Mouse (Mus musculus) forebrain, embryonic 13.5 days (tissue): ENCODE measurements at regions not wholly inside any gene's neighbourhood (a gene's known extent, or its start where the extent isn't known, plus 50 kb on each side); places are given as distances from the start of the nearest gene placed in this dataset.

Experiments used
- ATAC-seq: fragments of 200-750 bp; cut with Nextera tagmentation; 2 replicates; pipeline ENCODE4 v1.8.0; 2017
- H3K27ac ChIP-seq: fragments of 300-500 bp; sonication (generic); 2 replicates; pipeline ENCODE4 v1.5.1; 2015; ENCODE audit warnings: inconsistent platforms, mild to moderate bottlenecking, moderate library complexity
- H3K27me3 ChIP-seq: fragments of 300-500 bp; sonication (generic); 2 replicates; pipeline ENCODE4 v1.6.1; 2015; ENCODE audit warnings: mild to moderate bottlenecking, inconsistent platforms
- H3K36me3 ChIP-seq: fragments of 300-500 bp; sonication (generic); 2 replicates; pipeline ENCODE4 v1.6.1; 2015; ENCODE audit warnings: mild to moderate bottlenecking, inconsistent platforms; ENCODE audit not compliant: poor library complexity, severe bottlenecking
- H3K4me1 ChIP-seq: fragments of 300-500 bp; sonication (generic); 2 replicates; pipeline ENCODE4 v1.6.1; 2015; ENCODE audit warnings: inconsistent platforms
- H3K4me2 ChIP-seq: fragments of 300-500 bp; sonication (generic); 2 replicates; pipeline ENCODE4 v1.6.1; 2015; ENCODE audit warnings: inconsistent platforms, mild to moderate bottlenecking, moderate library complexity
- H3K4me3 ChIP-seq: fragments of 300-500 bp; sonication (generic); 2 replicates; pipeline ENCODE4 v1.5.1; 2015; ENCODE audit warnings: mild to moderate bottlenecking, inconsistent platforms
- H3K9ac ChIP-seq: fragments of 300-500 bp; sonication (generic); 2 replicates; pipeline ENCODE4 v1.6.1; 2015; ENCODE audit warnings: mild to moderate bottlenecking, inconsistent platforms
- H3K9me3 ChIP-seq: fragments of 300-500 bp; sonication (generic); replicated peaks from 2 replicates; pipeline ENCODE4 v1.6.1; 2016; ENCODE audit warnings: inconsistent platforms
- WGBS: fragments of 180-500 bp; shearing (Covaris S2); methylation state at CpG from one replicate; pipeline ENCODE4 v1.1.7; 2015; 5-methylcytosine and 5-hydroxymethylcytosine counted together

GRCm38 (mm10) chrX:156736951-156737553, 678.1 kb downstream of the Phex start:
- no peaks in the 10 kb centered on the region for H3K4me1 ChIP-seq
- WGBS = 91% methylated on average over 2 of the region's 3 CpGs
- H3K36me3 ChIP-seq = no peaks in the 10 kb centered on the region
- no peaks in the 10 kb centered on the region for H3K27me3 ChIP-seq
- no peak overlapping the region for H3K4me2 ChIP-seq
- H3K4me3 ChIP-seq = no peak overlapping the region
- ATAC-seq = no peak
- no peak overlapping the region for H3K9ac ChIP-seq
- no peak overlapping the region for H3K27ac ChIP-seq
- H3K9me3 ChIP-seq = no peaks in the 10 kb centered on the region

- H3K4me1 ChIP-seq = no peaks in the 10 kb centered on the region
- ATAC-seq = no peak
- H3K4me3 ChIP-seq = no peak overlapping the region
- H3K27ac ChIP-seq = no peak overlapping the region
- no peaks in the 10 kb centered on the region for H3K9me3 ChIP-seq
- H3K27me3 ChIP-seq = no peaks in the 10 kb centered on the region
- H3K4me2 ChIP-seq = no peak overlapping the region
- no peak overlapping the region for H3K9ac ChIP-seq
- no peaks in the 10 kb centered on the region for H3K36me3 ChIP-seq
- 39% methylated on average over 2 of the region's 2 CpGs for WGBS
These were observed 722.9 kb downstream of the Phex start for GRCm38 (mm10) chrX:156692236-156692635.

GRCm38 (mm10) chrX:156677911-156678310, 737.2 kb downstream of the Phex start:
- H3K4me1 ChIP-seq = no peaks in the 10 kb centered on the region
- H3K4me3 ChIP-seq = no peak overlapping the region
- H3K9ac ChIP-seq = no peak overlapping the region
- no peak overlapping the region for H3K27ac ChIP-seq
- H3K36me3 ChIP-seq = no peaks in the 10 kb centered on the region
- no peaks in the 10 kb centered on the region for H3K9me3 ChIP-seq
- ATAC-seq = no peak
- H3K4me2 ChIP-seq = no peak overlapping the region
- no peaks in the 10 kb centered on the region for H3K27me3 ChIP-seq

GRCm38 (mm10) chrX:156673661-156674060, 741.5 kb downstream of the Phex start:
- Histone ChIP-seq H3K27ac (no peak overlapping the region), H3K27me3 (no peaks in the 10 kb centered on the region), H3K9me3 (no peaks in the 10 kb centered on the region), H3K4me2 (no peak overlapping the region), H3K4me3 (no peak overlapping the region), H3K36me3 (no peaks in the 10 kb centered on the region), H3K9ac (no peak overlapping the region), H3K4me1 (no peaks in the 10 kb centered on the region)
- 64% methylated on average over 1 of the region's 1 CpGs for WGBS
- 0 out of 2 replicates have a peak, but pooled peaks have one; percentile 41 for ATAC-seq

GRCm38 (mm10) chrX:156669521-156669920, 745.6 kb downstream of the Phex start:
- Histone ChIP-seq H3K36me3 (no peaks in the 10 kb centered on the region), H3K4me2 (no peak overlapping the region), H3K9me3 (no peaks in the 10 kb centered on the region), H3K4me1 (no peaks in the 10 kb centered on the region), H3K27me3 (no peaks in the 10 kb centered on the region), H3K9ac (no peak overlapping the region), H3K27ac (no peak overlapping the region), H3K4me3 (no peak overlapping the region)
- ATAC-seq = no peak
